In the genomic region with DNA sequence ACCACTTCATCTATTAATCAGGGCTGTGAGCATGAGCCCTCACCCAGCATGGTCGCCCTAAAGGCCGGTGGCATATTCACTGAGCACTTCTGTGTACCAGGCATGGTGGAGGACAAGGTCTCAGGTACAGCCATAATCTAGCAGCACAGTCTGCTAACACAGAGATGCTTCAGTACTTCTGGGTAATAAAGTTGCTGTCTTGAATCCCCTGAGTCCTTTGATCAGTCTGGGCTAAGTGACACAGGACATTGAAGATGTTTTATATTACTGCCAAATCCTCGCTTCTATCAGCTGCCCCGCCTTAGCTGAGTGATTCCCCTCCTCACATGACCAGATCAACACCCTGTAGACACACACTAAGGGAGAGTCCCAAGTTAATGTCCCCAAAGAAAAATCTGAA, we compare ENCODE assay signal across 15 mouse cellular contexts.
"Had no signal": no experiment of that assay in that cellular context is flagged by ENCODE, and none has a peak within 500 bp of the region (broad histone marks: within the 10 kb centered on the region; RNA-seq: fewer than 3 reads in every experiment).

No protein-coding gene starts in this region.

- H3K27ac ChIP-seq: neural tube, embryonic 15.5 days; stomach, embryonic 15.5 days; stomach, postnatal 0 days had no signal

- H3K9me3 ChIP-seq: neural tube, embryonic 15.5 days; stomach, embryonic 15.5 days had no signal

- H3K27me3 ChIP-seq: neural tube, embryonic 15.5 days; stomach, embryonic 15.5 days had no signal

- H3K4me1 ChIP-seq: neural tube, embryonic 15.5 days; stomach, embryonic 15.5 days had no signal

- H3K9ac ChIP-seq: neural tube, embryonic 15.5 days; stomach, embryonic 15.5 days had no signal

- H3K36me3 ChIP-seq: neural tube, embryonic 15.5 days; stomach, embryonic 15.5 days had no signal

- H3K4me2 ChIP-seq: neural tube, embryonic 15.5 days; stomach, embryonic 15.5 days had no signal

- H3K4me3 ChIP-seq: neural tube, embryonic 15.5 days; stomach, embryonic 15.5 days had no signal

- DNase-seq: retina, postnatal 1 day; right cerebral cortex, adult 18-20 months; right cerebral cortex, postnatal 14 days; right cerebral cortex, postnatal 25 days; right cerebral cortex, postnatal 4 days; spleen, adult 18-20 months; thymus, adult 18-20 months; thymus, adult 2 months; thymus, postnatal 14 days; thymus, postnatal 25 days; thymus, postnatal 36 days; thymus, postnatal 4 days had no signal
